Mouse (Mus musculus) embryonic facial prominence, embryonic 12.5 days (tissue): ENCODE results near the gene Grap2. TPM values are rescaled to one million over a fixed set of nuclear protein-coding genes. Genes with fewer than 3 reads are reported as not detected.

Experiments used
- ATAC-seq: fragments of 200-750 bp; cut with Nextera tagmentation; 2 replicates; pipeline ENCODE4 v1.8.0; 2017; ENCODE audit not compliant: insufficient number of reproducible peaks, insufficient read depth, low FRiP score, low TSS enrichment
- H3K27ac ChIP-seq: fragments of 300-500 bp; sonication (generic); 2 replicates; pipeline ENCODE4 v1.5.1; 2016; ENCODE audit warnings: mild to moderate bottlenecking
- H3K27me3 ChIP-seq: fragments of 300-500 bp; sonication (generic); 2 replicates; pipeline ENCODE4 v1.6.1; 2016; ENCODE audit warnings: mild to moderate bottlenecking, moderate library complexity
- H3K36me3 ChIP-seq: fragments of 300-500 bp; sonication (generic); 2 replicates; pipeline ENCODE4 v1.6.1; 2016; ENCODE audit warnings: mild to moderate bottlenecking
- H3K4me1 ChIP-seq: fragments of 300-500 bp; sonication (generic); 2 replicates; pipeline ENCODE4 v1.6.1; 2016
- H3K4me2 ChIP-seq: fragments of 300-500 bp; sonication (generic); replicated peaks from 2 replicates; pipeline ENCODE4 v1.6.1; 2016; ENCODE audit warnings: mild to moderate bottlenecking, moderate library complexity
- H3K4me3 ChIP-seq: fragments of 300-500 bp; sonication (generic); 2 replicates; pipeline ENCODE4 v1.5.1; 2016; ENCODE audit warnings: mild to moderate bottlenecking
- H3K9ac ChIP-seq: fragments of 300-500 bp; sonication (generic); 2 replicates; pipeline ENCODE4 v1.6.1; 2016; ENCODE audit warnings: mild to moderate bottlenecking, moderate library complexity
- H3K9me3 ChIP-seq: fragments of 300-500 bp; sonication (generic); 2 replicates; pipeline ENCODE4 v1.6.1; 2016; ENCODE audit warnings: mild to moderate bottlenecking, moderate library complexity
- WGBS: fragments of 180-500 bp; shearing (Covaris S2); methylation state at CpG from one replicate; pipeline ENCODE4 v1.1.7; 2016; 5-methylcytosine and 5-hydroxymethylcytosine counted together
- microRNA-seq: library from miRNA; unstranded; fragments of <30 nt; microRNA quantifications from one replicate; pipeline ENCODE4, GENCODE M21; 2017
- polyA plus RNA-seq: library from polyadenylated mRNA; unstranded; fragments of >200 nt; fragmentation: Nextera tagmentation; extraction: Ambion mirVana; gene quantifications from 2 replicates; pipeline ENCODE4 v1.2.1, GENCODE M21; 2016

The Grap2 gene
- polyA plus RNA-seq, 1 experiment from 2014 or later: 4.0 TPM

DNA sequence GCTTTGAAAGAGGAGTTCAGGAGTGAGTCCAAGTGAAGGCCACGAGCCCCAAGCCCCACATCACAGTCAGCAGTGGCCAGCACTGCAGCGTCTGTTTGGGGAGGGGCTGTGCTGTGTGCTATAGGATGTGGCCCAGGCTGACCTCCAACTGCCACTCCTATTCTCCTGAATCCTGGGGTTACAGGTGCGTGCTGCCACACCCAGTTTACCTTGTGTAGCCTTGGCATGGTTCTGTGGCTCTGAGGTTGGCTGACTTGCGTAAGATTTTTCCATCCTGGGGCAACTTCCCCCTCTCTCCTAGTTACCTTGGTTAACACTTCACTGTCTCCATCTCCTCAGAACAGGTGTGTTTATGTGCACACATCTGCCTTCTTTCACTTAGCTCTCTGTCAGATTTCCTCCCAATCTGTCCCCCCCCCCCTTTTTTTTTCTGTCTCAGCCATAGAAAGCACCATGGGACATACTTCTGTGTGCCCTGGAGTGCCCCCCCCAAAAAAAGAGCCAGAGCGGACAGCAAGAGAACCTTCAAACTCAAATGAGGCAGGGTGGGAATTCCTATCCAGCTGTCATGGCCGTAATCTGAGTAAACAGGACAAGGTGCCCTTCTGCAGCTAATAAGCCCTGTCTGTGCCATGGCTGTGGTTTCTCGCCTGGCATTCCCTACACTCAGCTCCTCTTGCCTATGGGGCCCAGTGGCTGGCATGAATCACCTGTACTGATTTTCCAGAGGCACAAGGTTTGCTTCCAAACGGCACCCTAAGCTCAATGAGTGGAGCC, 129.3 kb downstream of the Grap2 start:
- peaks cover 10% of the 10 kb centered on the region for H3K4me1 ChIP-seq
- no peaks in the 10 kb centered on the region for H3K9me3 ChIP-seq
- H3K4me2 ChIP-seq: no peak overlapping the region
- no peak overlapping the region for H3K4me3 ChIP-seq
- 70% methylated on average over 8 of the region's 8 CpGs for WGBS
- no peaks in the 10 kb centered on the region for H3K27me3 ChIP-seq
- H3K9ac ChIP-seq: no peak overlapping the region; the same call in 1 of the 2 replicates
- no peak overlapping the region for H3K27ac ChIP-seq
- no peak for ATAC-seq
- no peaks in the 10 kb centered on the region for H3K36me3 ChIP-seq

Small RNAs within 50 kb of the gene (microRNA-seq; reads per million reads assigned to microRNA genes)
- gene Mir6957: not detected

Other genes with a start within 250 kb of the Grap2 start
- gene Enthd1, start 7.4 kb upstream of the Grap2 start, polyA plus RNA-seq: not detected in 2 replicates
- 2.6 and 3.0 TPM in 2 replicates for gene Fam83f, start 99.3 kb downstream of the Grap2 start, polyA plus RNA-seq
- gene Tnrc6b, start 138.7 kb downstream of the Grap2 start, polyA plus RNA-seq: 37.7 and 40.8 TPM in 2 replicates